Mouse (Mus musculus) kidney, embryonic 16.5 days (tissue): ENCODE measurements around the gene Slc34a2. TPM values are rescaled to one million over a fixed set of nuclear protein-coding genes. Genes with fewer than 3 reads are reported as not detected.

Experiments
- ATAC-seq: fragments of 200-750 bp; cut with Nextera tagmentation; 2 replicates; pipeline ENCODE4 v1.8.0; 2017; ENCODE audit warnings: moderate TSS enrichment; ENCODE audit not compliant: low FRiP score, low TSS enrichment
- H3K27ac ChIP-seq: fragments of 300-500 bp; sonication (generic); 2 replicates; pipeline ENCODE4 v1.5.1; 2014; ENCODE audit warnings: low read length
- H3K27me3 ChIP-seq: fragments of 300-500 bp; sonication (generic); 2 replicates; pipeline ENCODE4 v1.6.1; 2014; ENCODE audit warnings: low read length, control low read depth, mixed read lengths; ENCODE audit not compliant: insufficient read depth
- H3K36me3 ChIP-seq: fragments of 300-500 bp; sonication (generic); 2 replicates; pipeline ENCODE4 v1.6.1; 2014; ENCODE audit warnings: low read length, control low read depth, mixed read lengths; ENCODE audit not compliant: insufficient read depth
- H3K4me1 ChIP-seq: fragments of 300-500 bp; sonication (generic); 2 replicates; pipeline ENCODE4 v1.6.1; 2014; ENCODE audit warnings: low read length, control low read depth, mixed read lengths; ENCODE audit not compliant: insufficient read depth
- H3K4me2 ChIP-seq: fragments of 300-500 bp; sonication (generic); replicated peaks from 2 replicates; pipeline ENCODE4 v1.6.1; 2014; ENCODE audit warnings: low read depth, low read length
- H3K4me3 ChIP-seq: fragments of 300-500 bp; sonication (generic); 2 replicates; pipeline ENCODE4 v1.5.1; 2014; ENCODE audit warnings: mild to moderate bottlenecking, low read length
- H3K9ac ChIP-seq: fragments of 300-500 bp; sonication (generic); replicated peaks from 2 replicates; pipeline ENCODE4 v1.6.1; 2014; ENCODE audit warnings: low read length
- H3K9me3 ChIP-seq: fragments of 300-500 bp; sonication (generic); 2 replicates; pipeline ENCODE4 v1.6.1; 2016; ENCODE audit warnings: low read length, control low read depth
- WGBS: fragments of 180-500 bp; shearing (Covaris S2); extraction: QIAGEN DNeasy Blood & Tissue Kit; methylation state at CpG from one replicate; pipeline ENCODE4 v1.1.7; 2014; 5-methylcytosine and 5-hydroxymethylcytosine counted together
- polyA plus RNA-seq: library from polyadenylated mRNA; unstranded; fragments of >200 nt; fragmentation: Nextera tagmentation; extraction: Ambion mirVana; gene quantifications from 2 replicates; pipeline ENCODE4 v1.2.1, GENCODE M21; 2015

Slc34a2 gene
- polyA plus RNA-seq, 1 experiment from 2014 or later = 2.5 TPM

DNA sequence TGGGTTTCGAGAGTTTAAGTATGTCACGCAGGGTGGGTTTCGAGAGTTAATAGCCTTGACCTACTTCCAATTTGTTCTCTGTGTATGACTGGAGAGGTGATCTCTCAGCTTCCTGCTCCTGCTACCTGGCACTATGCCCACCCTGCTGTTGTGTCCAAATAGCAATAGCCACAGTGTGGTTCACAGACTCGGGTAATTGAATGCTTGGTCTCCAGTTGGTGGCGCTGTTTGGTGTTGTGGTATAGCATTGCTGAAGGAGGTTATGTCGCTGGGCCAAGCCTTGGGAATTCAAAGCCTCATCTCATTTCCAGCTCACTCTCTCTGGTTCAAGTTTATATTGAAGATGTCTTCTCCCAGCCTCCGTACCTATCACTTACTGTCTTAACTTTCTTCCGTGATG lies 67.8 kb downstream of the Slc34a2 start:
- Histone ChIP-seq H3K4me3 (no peak overlapping the region), H3K27me3 (no peaks in the 10 kb centered on the region), H3K9ac (no peak overlapping the region), H3K4me2 (no peak overlapping the region), H3K4me1 (peaks cover 53% of the 10 kb centered on the region), H3K36me3 (no peaks in the 10 kb centered on the region), H3K9me3 (no peaks in the 10 kb centered on the region), H3K27ac (no peak overlapping the region)
- no peak for ATAC-seq
- 59% methylated on average over 8 of the region's 8 CpGs for WGBS

- Histone ChIP-seq H3K36me3 (no peaks in the 10 kb centered on the region), H3K27me3 (no peaks in the 10 kb centered on the region), H3K9ac (no peak overlapping the region), H3K4me3 (no peak overlapping the region), H3K27ac (no peak overlapping the region), H3K9me3 (no peaks in the 10 kb centered on the region), H3K4me1 (peaks cover 57% of the 10 kb centered on the region), H3K4me2 (no peak overlapping the region)
- ATAC-seq = no peak
- WGBS = 63% methylated on average over 4 of the region's 4 CpGs
Observed at GRCm38 (mm10) chr5:53106125-53106524, 68.2 kb downstream of the Slc34a2 start.

- no peaks in the 10 kb centered on the region for H3K36me3 ChIP-seq
- ATAC-seq = no peak
- WGBS = 43% methylated on average over 4 of the region's 4 CpGs
- no peaks in the 10 kb centered on the region for H3K27me3 ChIP-seq
- H3K9ac ChIP-seq = no peak overlapping the region
- H3K4me3 ChIP-seq = no peak overlapping the region
- no peaks in the 10 kb centered on the region for H3K9me3 ChIP-seq
- H3K4me1 ChIP-seq = peaks cover 59% of the 10 kb centered on the region
- H3K4me2 ChIP-seq = no peak overlapping the region
- no peak overlapping the region for H3K27ac ChIP-seq
Observed at GRCm38 (mm10) chr5:53106731-53107130, 68.8 kb downstream of the Slc34a2 start.

- H3K36me3 ChIP-seq = peaks cover 2% of the 10 kb centered on the region; the same call in 1 of the 2 replicates
- no peak for ATAC-seq
- H3K4me1 ChIP-seq = peaks cover 52% of the 10 kb centered on the region
- 77% methylated on average over 9 of the region's 9 CpGs for WGBS
- peaks cover 2% of the 10 kb centered on the region; the same call in 1 of the 2 replicates for H3K9me3 ChIP-seq
- no peak overlapping the region for H3K4me3 ChIP-seq
- H3K27me3 ChIP-seq = no peaks in the 10 kb centered on the region
- H3K27ac ChIP-seq = no peak overlapping the region
- H3K4me2 ChIP-seq = no peak overlapping the region
- H3K9ac ChIP-seq = no peak overlapping the region
Observed at GRCm38 (mm10) chr5:53108026-53108425, 70.1 kb downstream of the Slc34a2 start.

DNA sequence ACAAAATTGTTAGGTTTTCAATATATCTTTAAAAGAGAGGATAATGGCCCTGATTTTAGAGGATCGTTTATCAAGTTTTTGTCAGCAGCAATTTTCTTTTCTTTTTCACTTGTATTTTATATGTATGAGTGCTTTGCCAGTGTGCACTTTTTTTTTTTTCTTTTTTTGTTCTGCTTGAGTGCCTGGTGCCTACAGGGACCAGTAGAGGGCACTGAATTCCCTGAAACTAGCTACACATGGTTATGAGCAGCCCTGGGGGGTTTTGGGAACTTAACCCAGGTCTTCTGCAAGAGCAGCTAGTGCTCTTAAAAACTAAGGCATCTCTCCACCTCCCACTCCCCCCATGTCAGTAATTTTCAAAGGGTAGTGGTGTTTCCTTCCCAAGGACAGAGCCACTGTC lies 70.8 kb downstream of the Slc34a2 start:
- H3K4me2 ChIP-seq = no peak overlapping the region
- WGBS = 82% methylated on average over 1 of the region's 1 CpGs
- H3K4me1 ChIP-seq = peaks cover 45% of the 10 kb centered on the region
- ATAC-seq = no peak
- peaks cover 5% of the 10 kb centered on the region for H3K9me3 ChIP-seq
- H3K27me3 ChIP-seq = no peaks in the 10 kb centered on the region
- H3K4me3 ChIP-seq = no peak overlapping the region
- 0 out of 2 replicates have a peak overlapping the region, but pooled peaks have one; percentile 13 for H3K27ac ChIP-seq
- H3K9ac ChIP-seq = no peak overlapping the region
- peaks cover 8% of the 10 kb centered on the region; the same call in 1 of the 2 replicates for H3K36me3 ChIP-seq

GRCm38 (mm10) chr5:53110225-53110624 lies 72.3 kb downstream of the Slc34a2 start:
- peaks cover 36% of the 10 kb centered on the region for H3K4me1 ChIP-seq
- no peak overlapping the region for H3K4me2 ChIP-seq
- peak; percentile 60; the same call in 1 of the 2 replicates for ATAC-seq
- no peak overlapping the region for H3K4me3 ChIP-seq
- peaks cover 12% of the 10 kb centered on the region; the same call in 1 of the 2 replicates for H3K36me3 ChIP-seq
- no peak overlapping the region for H3K9ac ChIP-seq
- WGBS = 62% methylated on average over 4 of the region's 4 CpGs
- H3K9me3 ChIP-seq = peaks cover 5% of the 10 kb centered on the region
- H3K27me3 ChIP-seq = no peaks in the 10 kb centered on the region
- peak overlapping the region; percentile 82 for H3K27ac ChIP-seq

DNA sequence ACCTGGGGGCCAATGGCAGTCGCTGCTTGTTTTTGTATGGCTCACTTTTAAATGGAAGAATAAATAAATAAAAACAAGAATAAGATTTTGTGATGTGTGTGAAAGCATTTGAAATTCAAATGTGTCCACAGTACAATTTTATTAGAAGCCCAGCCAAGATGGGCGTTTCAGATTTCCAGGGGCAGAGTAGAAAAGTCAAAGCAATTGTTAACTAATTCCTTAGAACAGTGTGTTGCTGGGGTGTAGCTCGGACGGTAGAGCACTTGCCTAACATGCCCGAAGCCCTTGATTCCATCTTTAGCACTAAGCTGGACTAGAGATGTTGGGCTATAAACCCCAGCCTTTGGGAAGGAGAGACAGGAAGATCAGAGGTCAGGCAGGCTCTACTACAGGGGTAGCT lies 73.2 kb downstream of the Slc34a2 start:
- Histone ChIP-seq H3K27ac (peak overlapping the region; percentile 82), H3K4me2 (0 out of 2 replicates have a peak overlapping the region, but pooled peaks have one; percentile 14), H3K36me3 (peaks cover 12% of the 10 kb centered on the region; the same call in 1 of the 2 replicates), H3K9ac (no peak overlapping the region), H3K4me1 (peaks cover 34% of the 10 kb centered on the region), H3K4me3 (no peak overlapping the region), H3K27me3 (no peaks in the 10 kb centered on the region), H3K9me3 (peaks cover 5% of the 10 kb centered on the region)
- 46% methylated on average over 5 of the region's 5 CpGs for WGBS
- ATAC-seq = 0 out of 2 replicates have a peak, but pooled peaks have one; percentile 37

GRCm38 (mm10) chr5:53112942-53113341 lies 75.1 kb downstream of the Slc34a2 start:
- peaks cover 26% of the 10 kb centered on the region for H3K4me1 ChIP-seq
- no peak overlapping the region for H3K4me2 ChIP-seq
- peaks cover 5% of the 10 kb centered on the region for H3K9me3 ChIP-seq
- H3K27ac ChIP-seq = no peak overlapping the region
- peaks cover 12% of the 10 kb centered on the region; the same call in 1 of the 2 replicates for H3K36me3 ChIP-seq
- 75% methylated on average over 5 of the region's 5 CpGs for WGBS
- no peak overlapping the region for H3K9ac ChIP-seq
- no peaks in the 10 kb centered on the region for H3K27me3 ChIP-seq
- H3K4me3 ChIP-seq = no peak overlapping the region
- no peak for ATAC-seq

DNA sequence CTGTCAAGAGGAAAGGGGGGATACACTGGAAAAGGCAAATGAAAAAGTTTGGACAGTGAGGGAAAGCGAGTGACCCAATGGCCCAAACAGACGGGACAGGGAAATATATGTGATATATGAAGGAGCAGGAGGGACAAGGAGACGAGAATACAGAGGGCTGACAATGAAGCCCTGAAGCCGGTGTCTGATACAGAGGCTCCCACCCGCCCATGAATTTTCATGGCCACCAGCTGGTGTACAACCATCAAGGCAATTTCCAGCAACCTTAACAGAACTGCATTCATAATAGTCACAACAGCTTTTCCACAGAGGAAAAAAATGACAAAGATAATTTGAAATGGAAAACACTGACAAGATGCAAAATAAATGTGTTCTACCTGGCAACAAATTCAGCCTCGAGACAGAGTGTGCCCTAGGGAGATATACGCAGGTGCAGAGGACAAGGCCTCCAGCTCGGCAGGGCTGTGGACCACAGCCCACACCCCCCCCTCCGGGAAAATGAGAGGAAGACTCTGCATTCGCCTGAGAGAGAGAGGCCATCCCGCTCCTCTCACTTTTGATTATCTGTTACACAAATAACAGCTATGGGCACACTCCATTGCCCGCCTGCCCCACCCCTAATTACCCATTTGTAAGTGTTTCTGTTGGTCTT lies 76.9 kb downstream of the Slc34a2 start:
- no peak overlapping the region for H3K4me2 ChIP-seq
- H3K27ac ChIP-seq = no peak overlapping the region
- no peak overlapping the region for H3K4me3 ChIP-seq
- H3K27me3 ChIP-seq = no peaks in the 10 kb centered on the region
- H3K9ac ChIP-seq = no peak overlapping the region
- no peak for ATAC-seq
- WGBS = 68% methylated on average over 12 of the region's 12 CpGs
- peaks cover 21% of the 10 kb centered on the region for H3K4me1 ChIP-seq
- peaks cover 5% of the 10 kb centered on the region for H3K9me3 ChIP-seq
- peaks cover 12% of the 10 kb centered on the region; the same call in 1 of the 2 replicates for H3K36me3 ChIP-seq

GRCm38 (mm10) chr5:53118212-53118611 lies 80.3 kb downstream of the Slc34a2 start:
- Histone ChIP-seq H3K9ac (no peak overlapping the region), H3K27me3 (no peaks in the 10 kb centered on the region), H3K4me3 (no peak overlapping the region), H3K9me3 (peaks cover 1% of the 10 kb centered on the region), H3K27ac (no peak overlapping the region), H3K4me2 (no peak overlapping the region), H3K36me3 (peaks cover 13% of the 10 kb centered on the region; the same call in 1 of the 2 replicates), H3K4me1 (peaks cover 5% of the 10 kb centered on the region; the same call in 1 of the 2 replicates)
- WGBS = 96% methylated on average over 8 of the region's 8 CpGs
- no peak for ATAC-seq
